8 mouse cellular contexts compared by ENCODE assay signal in the genomic region with DNA sequence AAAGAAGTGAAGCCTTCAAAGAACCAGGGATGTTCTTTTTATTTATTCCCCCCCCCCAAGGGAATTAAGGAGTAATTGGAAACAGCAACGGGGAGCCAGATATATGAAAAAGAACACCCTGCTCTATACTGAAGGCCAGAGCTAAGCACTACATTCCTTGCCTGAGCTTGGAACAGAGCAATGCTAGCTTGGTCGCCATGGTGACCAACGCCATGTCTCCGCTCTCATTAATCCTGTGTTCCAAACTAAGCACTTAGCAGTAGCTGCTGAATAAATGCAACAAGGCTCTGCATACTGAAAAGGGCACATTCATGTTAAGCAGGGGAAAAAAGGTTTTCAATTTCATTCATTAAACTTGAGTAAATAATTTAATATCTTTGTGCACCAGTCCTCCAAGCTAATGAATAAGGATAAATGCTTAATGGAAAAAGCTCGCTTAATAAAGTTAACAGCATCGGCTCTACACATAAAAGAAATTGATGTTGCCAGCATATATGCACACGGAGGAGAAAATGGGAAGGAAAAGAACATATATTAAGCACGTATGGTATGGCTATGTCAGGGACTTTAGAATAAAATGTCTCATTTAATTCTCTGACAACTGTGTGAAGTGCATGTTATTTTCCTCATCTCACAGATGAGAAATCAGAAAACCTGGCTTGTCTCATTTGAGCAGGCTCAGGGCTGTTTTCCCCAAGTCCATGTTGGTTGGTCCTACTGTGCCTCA. TPM values are rescaled to one million over a fixed set of nuclear protein-coding genes. Genes with fewer than 3 reads are reported as not detected.
DNase-seq lines count a peak whose midpoint lies in the region; ATAC-seq and TF ChIP-seq lines count a peak whose summit lies in the region.

No protein-coding gene starts in this region.

- H3K4me2 ChIP-seq in hindbrain, embryonic 13.5 days = no peak overlapping the region
- 0 out of 2 replicates have a peak overlapping the region, but pooled peaks have one; percentile 0 for H3K4me2 ChIP-seq in midbrain, embryonic 15.5 days

- peak; percentile 27 for DNase-seq in gastrocnemius, adult 2 months
- DNase-seq in gastrocnemius, adult 8-10 months (ENCODE audit: low spot score in 2 of 2) = no peak
- peak; percentile 88 for DNase-seq in brain, adult 2 months (ENCODE audit: low read depth, low spot score)
- no peak for DNase-seq in urinary bladder, postnatal 25 days (ENCODE audit: low spot score)
- DNase-seq in heart, postnatal 4 days = no peak
- DNase-seq in adipocyte (ENCODE audit: low spot score) = no peak

- H3K9ac ChIP-seq in hindbrain, embryonic 13.5 days = no peak overlapping the region
- H3K9ac ChIP-seq in midbrain, embryonic 15.5 days = no peak overlapping the region

- peak; percentile 93; the same call in 1 of the 2 replicates for ATAC-seq in hindbrain, embryonic 13.5 days (ENCODE audit: low FRiP score)
- peak; percentile 97 for ATAC-seq in midbrain, embryonic 15.5 days (replicated peaks)

- intact Hi-C loops in gastrocnemius, adult 2 months (cut with DNase I) = loop anchor here (5.0 kb wide), 1 partner anchor 79 kb away; no protein-coding TSS in a partner anchor

- H3K4me3 ChIP-seq in gastrocnemius, adult 2 months = no peak overlapping the region
- no peak overlapping the region for H3K4me3 ChIP-seq in hindbrain, embryonic 13.5 days
- H3K4me3 ChIP-seq in midbrain, embryonic 15.5 days = no peak overlapping the region

- no peak overlapping the region for H3K27ac ChIP-seq in gastrocnemius, adult 2 months
- peak overlapping the region; percentile 66 for H3K27ac ChIP-seq in hindbrain, embryonic 13.5 days
- H3K27ac ChIP-seq in midbrain, embryonic 15.5 days = peak overlapping the region; percentile 35

- 24% methylated on average over 8 of the region's 8 CpGs for WGBS in hindbrain, embryonic 13.5 days
- WGBS in midbrain, embryonic 15.5 days = 11% methylated on average over 8 of the region's 8 CpGs

- no peak for TF ChIP-seq CTCF in gastrocnemius, adult 2 months (IDR thresholded peaks at IDR 0.05)

- peaks cover 35% of the 10 kb centered on the region for H3K4me1 ChIP-seq in hindbrain, embryonic 13.5 days (replicated peaks)
- peaks cover 38% of the 10 kb centered on the region for H3K4me1 ChIP-seq in midbrain, embryonic 15.5 days

- H3K27me3 ChIP-seq in hindbrain, embryonic 13.5 days = 0 out of 2 replicates have a peak, but pooled peaks cover 2% of the 10 kb centered on the region
- no peaks in the 10 kb centered on the region for H3K27me3 ChIP-seq in midbrain, embryonic 15.5 days (replicated peaks)

- H3K9me3 ChIP-seq in hindbrain, embryonic 13.5 days = no peaks in the 10 kb centered on the region
- H3K9me3 ChIP-seq in midbrain, embryonic 15.5 days = no peaks in the 10 kb centered on the region

- H3K36me3 ChIP-seq in hindbrain, embryonic 13.5 days = no peaks in the 10 kb centered on the region
- no peaks in the 10 kb centered on the region for H3K36me3 ChIP-seq in midbrain, embryonic 15.5 days (replicated peaks)

RNA-seq across cellular contexts. Expression of gene Asb4, which starts 25.4 kb away (rescaled TPM):
- total RNA-seq in gastrocnemius, adult 2 months (2021) = 10 to 100 TPM; 13.1 to 13.4 TPM
- 10 to 100 TPM in 2 of 4 experiments, 1 to 10 TPM in 2; 8.2 to 16.9 (median 11.2) TPM for total RNA-seq in gastrocnemius, adult 8-10 months (2022)
- 14.8 and 17.2 TPM in 2 replicates for polyA plus RNA-seq in hindbrain, embryonic 13.5 days (2015; fragmentation: Nextera tagmentation; extraction: Ambion mirVana)
- 17.5 and 17.6 TPM in 2 replicates for polyA plus RNA-seq in midbrain, embryonic 15.5 days (2015; fragmentation: Nextera tagmentation; extraction: Ambion mirVana)
- 10 to 100 TPM; 10.6 to 15.5 TPM for total RNA-seq in heart, postnatal 4 days (2021)

Comparison
In these comparisons a context has a peak if more than half of its experiments do, and no peak if none do; other contexts are left out.
1. DNase-seq: peak in gastrocnemius, adult 2 months (single experiment) and brain, adult 2 months (single experiment); none in gastrocnemius, adult 8-10 months (0 of 2), urinary bladder, postnatal 25 days (single experiment), heart, postnatal 4 days (single experiment) and adipocyte (single experiment).